Mouse (Mus musculus): ENCODE measurements around the gene Vac14. TPM values are rescaled to one million over a fixed set of nuclear protein-coding genes. Genes with fewer than 3 reads are reported as not detected.
"Not testable (repeated sequence)": the region's sequence is repeated elsewhere in the genome, so short reads cannot be mapped to it uniquely, and the experiment has no call there.

The Vac14 gene
- polyA plus RNA-seq, 1 experiment from 2014 or later = 14.0 TPM

- Histone ChIP-seq H3K9ac (ENCODE audit: low read length) (no peak overlapping the region), H3K36me3 (ENCODE audit: control insufficient read depth, insufficient read depth, low read length) (no peaks in the 10 kb centered on the region), H3K9me3 (replicated peaks; ENCODE audit: control insufficient read depth, low read length) (no peaks in the 10 kb centered on the region), H3K27me3 (ENCODE audit: control insufficient read depth, insufficient read depth, low read length) (no peaks in the 10 kb centered on the region), H3K4me3 (replicated peaks; ENCODE audit: low read length) (no peak overlapping the region), H3K4me2 (ENCODE audit: low read depth, low read length) (no peak overlapping the region), H3K4me1 (ENCODE audit: control insufficient read depth, insufficient read depth, low read length) (no peaks in the 10 kb centered on the region), H3K27ac (ENCODE audit: low read length) (no peak overlapping the region)
- ATAC-seq (ENCODE audit: insufficient read depth, low FRiP score) = no peak
- WGBS = 72% methylated on average over 1 of the region's 1 CpGs
These were observed 37.4 kb downstream of the Vac14 start for GRCm38 (mm10) chr8:110655827-110656226.

GRCm38 (mm10) chr8:110657661-110658060, 39.3 kb downstream of the Vac14 start:
- H3K4me2 ChIP-seq (ENCODE audit: low read depth, low read length) = no peak overlapping the region
- ATAC-seq (ENCODE audit: insufficient read depth, low FRiP score) = no peak
- H3K9ac ChIP-seq (ENCODE audit: low read length) = no peak overlapping the region
- H3K27ac ChIP-seq (ENCODE audit: low read length) = no peak overlapping the region
- H3K4me1 ChIP-seq (ENCODE audit: control insufficient read depth, insufficient read depth, low read length) = no peaks in the 10 kb centered on the region
- H3K27me3 ChIP-seq (ENCODE audit: control insufficient read depth, insufficient read depth, low read length) = no peaks in the 10 kb centered on the region
- H3K36me3 ChIP-seq (ENCODE audit: control insufficient read depth, insufficient read depth, low read length) = no peaks in the 10 kb centered on the region
- WGBS = 81% methylated on average over 2 of the region's 2 CpGs
- no peak overlapping the region for H3K4me3 ChIP-seq (replicated peaks; ENCODE audit: low read length)
- H3K9me3 ChIP-seq (replicated peaks; ENCODE audit: control insufficient read depth, low read length) = no peaks in the 10 kb centered on the region

DNA sequence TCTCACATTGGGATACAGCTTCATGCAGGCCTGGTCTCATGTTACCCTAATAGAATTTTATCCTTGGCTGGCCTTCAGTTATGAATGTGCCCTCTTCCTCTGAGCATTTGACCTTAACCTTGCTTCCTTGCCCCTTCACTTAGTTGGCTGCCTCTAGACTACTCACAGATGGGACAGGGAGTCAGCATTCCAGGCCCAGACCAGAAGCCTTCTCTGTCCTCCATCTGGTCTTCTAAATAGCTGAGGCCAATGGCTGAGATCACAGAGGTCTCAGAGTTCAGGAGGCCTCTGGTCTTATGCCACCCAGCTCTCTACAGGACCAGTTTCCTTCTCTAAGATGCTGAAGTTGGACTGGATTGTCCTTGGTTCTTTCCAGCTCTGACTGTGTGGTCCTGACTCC, 41.7 kb downstream of the Vac14 start:
- no peaks in the 10 kb centered on the region for H3K36me3 ChIP-seq (ENCODE audit: control insufficient read depth, insufficient read depth, low read length)
- ATAC-seq (ENCODE audit: insufficient read depth, low FRiP score) = no peak
- no peak overlapping the region for H3K27ac ChIP-seq (ENCODE audit: low read length)

GRCm38 (mm10) chr8:110662545-110662944, 44.2 kb downstream of the Vac14 start:
- Histone ChIP-seq H3K9ac (ENCODE audit: low read length) (no peak overlapping the region), H3K27ac (ENCODE audit: low read length) (no peak overlapping the region), H3K4me1 (ENCODE audit: control insufficient read depth, insufficient read depth, low read length) (0 out of 2 replicates have a peak, but pooled peaks cover 3% of the 10 kb centered on the region), H3K4me2 (ENCODE audit: low read depth, low read length) (no peak overlapping the region), H3K27me3 (ENCODE audit: control insufficient read depth, insufficient read depth, low read length) (no peaks in the 10 kb centered on the region), H3K4me3 (replicated peaks; ENCODE audit: low read length) (no peak overlapping the region), H3K36me3 (ENCODE audit: control insufficient read depth, insufficient read depth, low read length) (no peaks in the 10 kb centered on the region), H3K9me3 (replicated peaks; ENCODE audit: control insufficient read depth, low read length) (no peaks in the 10 kb centered on the region)
- no peak for ATAC-seq (ENCODE audit: insufficient read depth, low FRiP score)
- WGBS = 73% methylated on average over 5 of the region's 5 CpGs

More for the DNA sequence above, 41.7 kb downstream of the Vac14 start:
- Histone ChIP-seq H3K9me3 (replicated peaks; ENCODE audit: control insufficient read depth, low read length) (no peaks in the 10 kb centered on the region), H3K4me3 (replicated peaks; ENCODE audit: low read length) (no peak overlapping the region), H3K9ac (ENCODE audit: low read length) (no peak overlapping the region), H3K4me1 (ENCODE audit: control insufficient read depth, insufficient read depth, low read length) (0 out of 2 replicates have a peak, but pooled peaks cover 3% of the 10 kb centered on the region), H3K4me2 (ENCODE audit: low read depth, low read length) (no peak overlapping the region), H3K27me3 (ENCODE audit: control insufficient read depth, insufficient read depth, low read length) (no peaks in the 10 kb centered on the region)

- H3K36me3 ChIP-seq (ENCODE audit: control insufficient read depth, insufficient read depth, low read length) = no peaks in the 10 kb centered on the region
- H3K27ac ChIP-seq (ENCODE audit: low read length) = no peak overlapping the region
- no peaks in the 10 kb centered on the region for H3K9me3 ChIP-seq (replicated peaks; ENCODE audit: control insufficient read depth, low read length)
- H3K27me3 ChIP-seq (ENCODE audit: control insufficient read depth, insufficient read depth, low read length) = no peaks in the 10 kb centered on the region
- no peak for ATAC-seq (ENCODE audit: insufficient read depth, low FRiP score)
- no peak overlapping the region for H3K4me2 ChIP-seq (ENCODE audit: low read depth, low read length)
- WGBS = 82% methylated on average over 6 of the region's 6 CpGs
- no peak overlapping the region for H3K9ac ChIP-seq (ENCODE audit: low read length)
- no peak overlapping the region for H3K4me3 ChIP-seq (replicated peaks; ENCODE audit: low read length)
- H3K4me1 ChIP-seq (ENCODE audit: control insufficient read depth, insufficient read depth, low read length) = 0 out of 2 replicates have a peak, but pooled peaks cover 3% of the 10 kb centered on the region
These were observed 44.8 kb downstream of the Vac14 start for GRCm38 (mm10) chr8:110663015-110663742.

DNA sequence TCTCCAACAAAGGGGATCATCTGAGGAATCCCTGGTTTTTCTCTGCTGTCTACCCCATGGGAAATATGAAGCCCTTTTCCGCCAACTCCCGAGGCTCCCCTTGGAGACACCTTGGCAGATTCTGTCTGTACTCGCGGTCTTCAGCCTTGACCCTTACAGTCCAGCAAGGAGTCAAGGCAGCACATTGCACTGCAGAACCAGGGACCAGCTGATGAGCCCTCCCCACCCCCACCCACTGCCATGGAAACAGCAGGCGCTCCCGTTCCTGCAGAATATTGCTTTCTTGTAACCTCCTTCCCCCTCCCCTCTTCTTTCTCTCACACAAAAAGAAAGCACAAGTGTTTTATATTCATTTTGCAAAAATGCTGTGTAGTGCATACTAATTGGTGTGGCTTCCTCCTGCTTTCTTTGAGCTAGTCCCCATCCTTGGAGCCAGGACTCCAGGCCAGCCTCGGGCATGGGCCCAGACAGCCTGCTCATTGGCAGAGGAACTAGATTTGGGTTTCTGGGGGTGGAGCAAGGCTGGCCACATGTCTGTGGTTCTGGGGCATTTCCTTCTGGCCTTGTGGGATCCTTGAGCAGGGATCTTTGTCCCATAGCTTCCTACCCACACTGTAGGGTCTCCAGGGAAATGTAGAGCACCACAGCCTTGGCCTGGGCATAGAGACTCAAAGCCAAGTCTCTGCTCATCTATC, 46.0 kb downstream of the Vac14 start:
- Histone ChIP-seq H3K4me1 (ENCODE audit: control insufficient read depth, insufficient read depth, low read length) (0 out of 2 replicates have a peak, but pooled peaks cover 3% of the 10 kb centered on the region), H3K4me2 (ENCODE audit: low read depth, low read length) (no peak overlapping the region), H3K9me3 (replicated peaks; ENCODE audit: control insufficient read depth, low read length) (no peaks in the 10 kb centered on the region), H3K36me3 (ENCODE audit: control insufficient read depth, insufficient read depth, low read length) (no peaks in the 10 kb centered on the region), H3K27me3 (ENCODE audit: control insufficient read depth, insufficient read depth, low read length) (no peaks in the 10 kb centered on the region), H3K9ac (ENCODE audit: low read length) (no peak overlapping the region), H3K4me3 (replicated peaks; ENCODE audit: low read length) (no peak overlapping the region), H3K27ac (ENCODE audit: low read length) (no peak overlapping the region)
- WGBS = 65% methylated on average over 7 of the region's 7 CpGs
- ATAC-seq (ENCODE audit: insufficient read depth, low FRiP score) = no peak

GRCm38 (mm10) chr8:110665000-110665399, 46.6 kb downstream of the Vac14 start:
- Histone ChIP-seq H3K36me3 (ENCODE audit: control insufficient read depth, insufficient read depth, low read length) (no peaks in the 10 kb centered on the region), H3K27ac (ENCODE audit: low read length) (no peak overlapping the region), H3K4me3 (replicated peaks; ENCODE audit: low read length) (no peak overlapping the region), H3K9me3 (replicated peaks; ENCODE audit: control insufficient read depth, low read length) (no peaks in the 10 kb centered on the region), H3K4me2 (ENCODE audit: low read depth, low read length) (no peak overlapping the region), H3K9ac (ENCODE audit: low read length) (no peak overlapping the region), H3K27me3 (ENCODE audit: control insufficient read depth, insufficient read depth, low read length) (no peaks in the 10 kb centered on the region), H3K4me1 (ENCODE audit: control insufficient read depth, insufficient read depth, low read length) (0 out of 2 replicates have a peak, but pooled peaks cover 3% of the 10 kb centered on the region)
- WGBS = 76% methylated on average over 3 of the region's 3 CpGs
- ATAC-seq (ENCODE audit: insufficient read depth, low FRiP score) = no peak

DNA sequence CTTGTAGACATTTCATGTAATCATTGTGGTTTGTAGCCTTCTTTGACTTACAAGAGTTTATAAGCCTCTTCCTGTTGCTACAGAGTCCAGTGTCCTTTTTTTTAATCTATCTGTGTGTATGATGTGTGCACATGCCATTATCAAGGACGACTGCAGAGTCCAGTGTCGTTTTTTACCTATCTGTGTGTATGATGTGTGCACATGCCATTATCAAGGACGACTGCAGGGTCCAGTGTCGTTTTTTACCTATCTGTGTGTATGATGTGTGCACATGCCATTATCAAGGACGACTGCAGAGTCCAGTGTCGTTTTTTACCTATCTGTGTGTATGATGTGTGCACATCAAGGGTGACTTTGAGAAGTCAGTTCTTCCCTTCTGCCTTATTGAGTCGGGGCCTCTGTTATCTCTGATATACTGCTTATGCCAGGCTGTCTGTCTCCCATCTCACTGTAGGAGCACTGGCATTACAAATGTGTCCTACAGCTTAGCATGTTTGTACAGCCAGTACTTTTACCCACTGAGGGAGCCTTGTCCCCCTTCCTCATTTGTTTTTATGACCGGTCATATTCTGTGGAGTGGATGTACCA, 49.3 kb downstream of the Vac14 start:
- not testable (repeated sequence) for H3K4me3 ChIP-seq (replicated peaks; ENCODE audit: low read length); H3K27me3 ChIP-seq (ENCODE audit: control insufficient read depth, insufficient read depth, low read length); H3K9ac ChIP-seq (ENCODE audit: low read length); H3K4me1 ChIP-seq (ENCODE audit: control insufficient read depth, insufficient read depth, low read length); H3K27ac ChIP-seq (ENCODE audit: low read length); H3K36me3 ChIP-seq (ENCODE audit: control insufficient read depth, insufficient read depth, low read length); H3K4me2 ChIP-seq (ENCODE audit: low read depth, low read length); ATAC-seq (ENCODE audit: insufficient read depth, low FRiP score); H3K9me3 ChIP-seq (replicated peaks; ENCODE audit: control insufficient read depth, low read length)
- 68% methylated on average over 8 of the region's 8 CpGs for WGBS
